Mouse (Mus musculus) midbrain, embryonic 13.5 days (tissue): ENCODE data around the gene Ttc9b. TPM values are rescaled to one million over a fixed set of nuclear protein-coding genes. Genes with fewer than 3 reads are reported as not detected.

Source experiments
- ATAC-seq: fragments of 200-750 bp; cut with Nextera tagmentation; 2 replicates; pipeline ENCODE4 v1.8.0; 2017; ENCODE audit warnings: mild to moderate bottlenecking, moderate TSS enrichment, moderate library complexity
- H3K27ac ChIP-seq: fragments of 300-500 bp; sonication (generic); 2 replicates; pipeline ENCODE4 v1.5.1; 2015; ENCODE audit warnings: inconsistent platforms, mild to moderate bottlenecking, moderate library complexity
- H3K27me3 ChIP-seq: fragments of 300-500 bp; sonication (generic); 2 replicates; pipeline ENCODE4 v1.6.1; 2015; ENCODE audit warnings: mild to moderate bottlenecking, inconsistent platforms
- H3K36me3 ChIP-seq: fragments of 300-500 bp; sonication (generic); 2 replicates; pipeline ENCODE4 v1.6.1; 2015; ENCODE audit warnings: mild to moderate bottlenecking, inconsistent platforms
- H3K4me1 ChIP-seq: fragments of 300-500 bp; sonication (generic); replicated peaks from 2 replicates; pipeline ENCODE4 v1.6.1; 2015; ENCODE audit warnings: inconsistent platforms
- H3K4me2 ChIP-seq: fragments of 300-500 bp; sonication (generic); replicated peaks from 2 replicates; pipeline ENCODE4 v1.6.1; 2015; ENCODE audit warnings: moderate library complexity, mild to moderate bottlenecking, inconsistent platforms
- H3K4me3 ChIP-seq: fragments of 300-500 bp; sonication (generic); replicated peaks from 2 replicates; pipeline ENCODE4 v1.5.1; 2015; ENCODE audit warnings: mild to moderate bottlenecking, inconsistent platforms
- H3K9ac ChIP-seq: fragments of 300-500 bp; sonication (generic); replicated peaks from 2 replicates; pipeline ENCODE4 v1.6.1; 2015; ENCODE audit warnings: mild to moderate bottlenecking, inconsistent platforms
- H3K9me3 ChIP-seq: fragments of 300-500 bp; sonication (generic); 2 replicates; pipeline ENCODE4 v1.6.1; 2016; ENCODE audit warnings: mild to moderate bottlenecking, inconsistent platforms
- WGBS: fragments of 180-500 bp; shearing (Covaris S2); methylation state at CpG from one replicate; pipeline ENCODE4 v1.1.7; 2015; 5-methylcytosine and 5-hydroxymethylcytosine counted together
- polyA plus RNA-seq: library from polyadenylated mRNA; unstranded; fragments of >200 nt; fragmentation: Nextera tagmentation; extraction: Ambion mirVana; gene quantifications from 2 replicates; pipeline ENCODE4 v1.2.1, GENCODE M21; 2015

Gene Ttc9b
- 37.0 and 40.5 TPM in 2 replicates for polyA plus RNA-seq

DNA sequence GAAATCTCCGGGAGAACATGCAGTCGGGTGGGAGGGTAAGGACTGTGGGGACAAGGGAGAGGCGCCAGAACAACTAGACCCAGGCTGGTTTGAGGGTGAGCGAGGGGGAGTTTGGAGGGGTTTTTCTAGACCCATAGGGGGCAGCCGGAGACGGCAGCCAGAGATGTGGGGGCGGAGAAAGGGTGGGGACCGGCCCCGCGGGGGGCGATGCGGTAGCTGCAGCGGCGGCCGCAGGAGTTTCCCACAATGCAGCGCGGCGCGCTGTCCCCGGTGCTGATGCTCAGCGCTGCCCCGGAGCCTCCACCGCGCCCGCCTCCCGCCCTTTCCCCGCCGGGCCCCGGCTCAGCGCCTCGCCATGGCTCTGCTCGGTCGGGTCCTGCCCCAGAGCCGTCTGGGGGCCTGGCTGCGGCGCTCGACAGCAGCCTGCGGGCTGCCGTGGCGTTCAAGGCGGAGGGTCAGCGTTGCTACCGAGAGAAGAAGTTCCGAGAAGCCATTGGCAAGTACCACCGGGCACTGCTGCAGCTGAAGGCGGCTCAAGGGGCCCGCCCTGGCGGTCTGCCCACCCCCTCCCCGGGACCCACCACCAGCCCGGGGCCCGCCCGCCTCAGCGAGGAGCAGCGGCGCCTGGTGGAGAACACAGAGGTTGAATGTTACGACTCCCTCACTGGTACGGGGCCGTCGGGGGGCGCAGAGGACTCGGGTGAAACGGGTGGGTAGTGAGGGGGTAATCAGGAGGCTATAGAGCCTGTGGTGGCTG is at the start of gene Ttc9b:
Ttc9b (plus strand) TSS at position 235 of the 757 bp plus-strand sequence.
- Histone ChIP-seq H3K9me3 (no peaks in the 10 kb centered on the region), H3K4me3 (peak within 1 kb of the TSS; percentile 71), H3K4me2 (peak within 1 kb of the TSS; percentile 77), H3K9ac (peak within 1 kb of the TSS; percentile 87), H3K4me1 (peaks cover 31% of the 10 kb centered on the region), H3K27me3 (peaks cover 32% of the 10 kb centered on the region), H3K36me3 (peaks cover 33% of the 10 kb centered on the region), H3K27ac (peak within 1 kb of the TSS; percentile 95)
- WGBS, result under 1% methylated on average over 59 of the region's 62 CpGs
- ATAC-seq, result peak; percentile 83

- no peak for ATAC-seq
- WGBS, result 65% methylated on average over 5 of the region's 5 CpGs
- H3K36me3 ChIP-seq, result peaks cover 14% of the 10 kb centered on the region
- no peaks in the 10 kb centered on the region for H3K9me3 ChIP-seq
- H3K27me3 ChIP-seq, result no peaks in the 10 kb centered on the region
- H3K4me2 ChIP-seq, result no peak overlapping the region
- no peak overlapping the region for H3K27ac ChIP-seq
- peak overlapping the region; percentile 42; the same call in 1 of the 2 replicates for H3K9ac ChIP-seq
- H3K4me3 ChIP-seq, result no peak overlapping the region
- H3K4me1 ChIP-seq, result peaks cover 43% of the 10 kb centered on the region
Measured at GRCm38 (mm10) chr7:27604661-27605348, 48.9 kb upstream of the Ttc9b start.

DNA sequence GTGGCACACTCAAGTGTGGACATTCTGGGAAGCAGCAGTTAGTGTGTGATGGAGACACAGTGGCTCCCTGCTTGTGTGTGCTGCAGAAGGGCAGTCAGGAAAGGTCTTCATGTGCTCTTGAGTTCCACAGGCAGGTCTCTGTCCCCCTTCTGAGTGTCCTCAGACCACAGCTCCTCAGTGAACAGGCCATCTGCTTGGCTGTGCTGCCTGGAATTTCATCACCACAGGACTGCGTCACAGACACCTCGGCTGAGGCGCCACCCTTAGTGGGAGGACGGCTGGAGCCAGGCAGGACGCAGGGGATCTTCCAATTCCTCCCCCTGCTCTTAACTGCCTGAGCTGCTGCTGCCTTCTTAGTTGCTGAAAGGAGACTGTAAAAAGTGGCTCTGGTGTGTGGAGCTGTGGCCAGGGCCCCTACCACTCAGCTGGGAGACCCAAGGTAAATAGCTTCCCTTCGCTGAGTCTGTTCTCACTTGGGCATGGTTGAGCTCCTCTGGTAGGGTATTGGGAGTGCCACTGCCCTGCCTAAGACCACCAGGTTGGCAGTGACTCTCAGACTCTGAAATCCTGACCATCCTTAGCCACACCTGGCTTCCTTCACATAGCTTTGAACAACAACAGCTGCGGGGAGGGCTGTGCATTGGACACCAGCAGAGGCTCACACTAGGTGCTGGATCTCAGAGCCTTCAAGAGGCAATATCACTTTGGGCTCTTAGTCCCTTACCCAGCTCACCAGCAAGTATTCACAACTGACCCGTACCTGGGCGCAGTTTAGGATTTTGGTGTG is 48.0 kb upstream of the Ttc9b start:
- Histone ChIP-seq H3K27ac (peak overlapping the region; percentile 59; the same call in 1 of the 2 replicates), H3K36me3 (peaks cover 22% of the 10 kb centered on the region), H3K4me1 (peaks cover 35% of the 10 kb centered on the region), H3K4me3 (no peak overlapping the region), H3K9ac (peak overlapping the region; percentile 24; the same call in 1 of the 2 replicates), H3K4me2 (no peak overlapping the region), H3K27me3 (no peaks in the 10 kb centered on the region), H3K9me3 (no peaks in the 10 kb centered on the region)
- no peak for ATAC-seq
- WGBS, result 78% methylated on average over 9 of the region's 9 CpGs

- peaks cover 27% of the 10 kb centered on the region for H3K36me3 ChIP-seq
- no peaks in the 10 kb centered on the region for H3K27me3 ChIP-seq
- ATAC-seq, result no peak
- WGBS, result 74% methylated on average over 10 of the region's 10 CpGs
- no peak overlapping the region for H3K4me3 ChIP-seq
- no peak overlapping the region for H3K4me2 ChIP-seq
- no peak overlapping the region for H3K9ac ChIP-seq
- H3K27ac ChIP-seq, result no peak overlapping the region
- H3K4me1 ChIP-seq, result peaks cover 28% of the 10 kb centered on the region
- no peaks in the 10 kb centered on the region for H3K9me3 ChIP-seq
Measured at GRCm38 (mm10) chr7:27606481-27607254, 47.0 kb upstream of the Ttc9b start.

DNA sequence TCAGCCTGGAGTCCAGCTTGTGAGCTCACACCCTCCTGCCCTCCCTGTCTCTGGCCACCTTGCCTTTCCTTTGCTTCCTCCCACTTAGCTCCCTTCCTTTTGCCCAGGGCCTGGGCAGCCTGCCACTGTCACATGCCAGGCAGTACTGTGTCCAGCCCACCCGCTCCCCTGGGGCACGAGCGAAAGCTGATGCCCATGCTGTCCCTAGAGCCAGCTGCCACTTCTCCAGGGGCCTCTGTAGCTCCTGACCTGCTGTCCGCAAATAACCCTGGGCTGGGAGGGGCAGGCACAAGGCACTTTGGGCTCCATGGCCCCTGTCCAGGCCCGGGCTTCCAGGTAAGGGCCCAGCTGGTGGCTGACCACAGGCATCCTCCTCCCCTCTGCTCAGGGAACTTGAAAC is 46.1 kb upstream of the Ttc9b start:
- Histone ChIP-seq H3K4me1 (peaks cover 24% of the 10 kb centered on the region), H3K27ac (no peak overlapping the region), H3K36me3 (peaks cover 27% of the 10 kb centered on the region), H3K9ac (no peak overlapping the region; the same call in 1 of the 2 replicates), H3K4me2 (no peak overlapping the region), H3K27me3 (no peaks in the 10 kb centered on the region), H3K4me3 (no peak overlapping the region), H3K9me3 (no peaks in the 10 kb centered on the region)
- 83% methylated on average over 5 of the region's 5 CpGs for WGBS
- ATAC-seq, result no peak

- no peak overlapping the region for H3K4me2 ChIP-seq
- H3K9ac ChIP-seq, result no peak overlapping the region
- H3K4me3 ChIP-seq, result no peak overlapping the region
- no peaks in the 10 kb centered on the region for H3K27me3 ChIP-seq
- no peak for ATAC-seq
- H3K27ac ChIP-seq, result no peak overlapping the region
- 98% methylated on average over 3 of the region's 3 CpGs for WGBS
- H3K9me3 ChIP-seq, result no peaks in the 10 kb centered on the region
- H3K4me1 ChIP-seq, result peaks cover 29% of the 10 kb centered on the region
- H3K36me3 ChIP-seq, result peaks cover 27% of the 10 kb centered on the region
Measured at GRCm38 (mm10) chr7:27608130-27608529, 45.6 kb upstream of the Ttc9b start.

GRCm38 (mm10) chr7:27609285-27609684 is 44.4 kb upstream of the Ttc9b start:
- 97% methylated on average over 4 of the region's 4 CpGs for WGBS
- H3K27ac ChIP-seq, result no peak overlapping the region
- H3K4me1 ChIP-seq, result peaks cover 40% of the 10 kb centered on the region
- H3K9me3 ChIP-seq, result no peaks in the 10 kb centered on the region
- H3K4me3 ChIP-seq, result no peak overlapping the region
- ATAC-seq, result no peak
- H3K36me3 ChIP-seq, result peaks cover 27% of the 10 kb centered on the region
- H3K4me2 ChIP-seq, result no peak overlapping the region
- no peak overlapping the region for H3K9ac ChIP-seq
- H3K27me3 ChIP-seq, result no peaks in the 10 kb centered on the region

- no peak overlapping the region for H3K4me3 ChIP-seq
- no peak overlapping the region for H3K4me2 ChIP-seq
- no peaks in the 10 kb centered on the region for H3K9me3 ChIP-seq
- WGBS, result 88% methylated on average over 2 of the region's 2 CpGs
- H3K4me1 ChIP-seq, result peaks cover 40% of the 10 kb centered on the region
- peaks cover 27% of the 10 kb centered on the region for H3K36me3 ChIP-seq
- no peak overlapping the region for H3K9ac ChIP-seq
- ATAC-seq, result no peak
- H3K27ac ChIP-seq, result no peak overlapping the region
- no peaks in the 10 kb centered on the region for H3K27me3 ChIP-seq
Measured at GRCm38 (mm10) chr7:27609688-27610087, 44.0 kb upstream of the Ttc9b start.

- Histone ChIP-seq H3K36me3 (peaks cover 27% of the 10 kb centered on the region), H3K27ac (no peak overlapping the region), H3K9ac (no peak overlapping the region), H3K4me1 (peaks cover 39% of the 10 kb centered on the region), H3K27me3 (no peaks in the 10 kb centered on the region), H3K4me3 (no peak overlapping the region), H3K4me2 (no peak overlapping the region), H3K9me3 (no peaks in the 10 kb centered on the region)
- no peak for ATAC-seq
- WGBS, result 93% methylated on average over 3 of the region's 3 CpGs
Measured at GRCm38 (mm10) chr7:27610370-27610769, 43.3 kb upstream of the Ttc9b start.

DNA sequence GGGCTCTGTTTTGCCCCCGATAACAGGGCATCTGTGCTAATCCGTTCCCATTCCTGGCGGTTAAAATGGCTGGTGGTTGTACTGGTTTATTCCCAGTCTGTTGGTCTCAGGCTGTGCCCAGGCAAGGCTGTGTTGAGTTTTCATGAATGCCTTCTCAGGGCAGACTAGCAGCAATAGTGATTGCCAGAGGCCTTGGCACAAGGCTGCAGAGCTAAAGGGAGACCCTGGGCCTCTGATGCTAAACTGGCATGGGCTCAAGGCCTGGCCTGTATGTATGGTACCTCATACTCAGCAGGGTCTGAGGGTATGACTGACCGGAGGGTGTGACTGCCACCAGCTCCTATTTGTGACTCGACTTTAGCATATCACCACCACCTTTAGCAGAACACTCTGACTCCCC is 42.8 kb upstream of the Ttc9b start:
- ATAC-seq, result no peak
- Histone ChIP-seq H3K4me1 (peaks cover 34% of the 10 kb centered on the region), H3K4me3 (no peak overlapping the region), H3K27ac (no peak overlapping the region), H3K9me3 (no peaks in the 10 kb centered on the region), H3K27me3 (no peaks in the 10 kb centered on the region), H3K4me2 (no peak overlapping the region), H3K9ac (no peak overlapping the region; the same call in 1 of the 2 replicates), H3K36me3 (peaks cover 30% of the 10 kb centered on the region)
- WGBS, result 94% methylated on average over 5 of the region's 5 CpGs

- no peaks in the 10 kb centered on the region for H3K27me3 ChIP-seq
- peaks cover 24% of the 10 kb centered on the region for H3K4me1 ChIP-seq
- 0 out of 2 replicates have a peak overlapping the region, but pooled peaks have one; percentile 10 for H3K9ac ChIP-seq
- H3K4me2 ChIP-seq, result no peak overlapping the region
- H3K27ac ChIP-seq, result peak overlapping the region; percentile 88
- no peaks in the 10 kb centered on the region for H3K9me3 ChIP-seq
- peaks cover 51% of the 10 kb centered on the region for H3K36me3 ChIP-seq
- no peak overlapping the region for H3K4me3 ChIP-seq
- ATAC-seq, result no peak
- WGBS, result 70% methylated on average over 4 of the region's 4 CpGs
Measured at GRCm38 (mm10) chr7:27612940-27613339, 40.8 kb upstream of the Ttc9b start.
